Mouse (Mus musculus) heart, postnatal 36 days (tissue): Measurements from ENCODE around the gene Tmem168. TPM values are rescaled to one million over a fixed set of nuclear protein-coding genes. Genes with fewer than 3 reads are reported as not detected.

Experiments
- DNase-seq, 2 experiments: peaks; one replicate each; pipeline ENCODE4 v3.0.0; 2021 to 2022
- intact Hi-C: fragments of 180-260 bp; cut with DNase I; formaldehyde crosslinking; loops from one replicate; pipeline ENCODE4 v1.15.1; 2025
- total RNA-seq, 2 experiments: library from RNA; stranded (reverse); gene quantifications; 2 replicates each; pipeline ENCODE4 v1.2.3; 2021

Gene Tmem168
- total RNA-seq = 10 to 100 TPM; 17.4 to 20.1 TPM

- intact Hi-C loops = loop anchor here (1.0 to 2.0 kb wide), 2 partner anchors 69 to 263 kb away; partner anchors contain the start of genes 2610001J05Rik and Bmt2
- peak; percentile 96 for DNase-seq
Measured at GRCm38 (mm10) chr6:13607621-13608493, at the start of gene Tmem168. Tmem168 (minus strand) TSS chr6:13608100.

DNA sequence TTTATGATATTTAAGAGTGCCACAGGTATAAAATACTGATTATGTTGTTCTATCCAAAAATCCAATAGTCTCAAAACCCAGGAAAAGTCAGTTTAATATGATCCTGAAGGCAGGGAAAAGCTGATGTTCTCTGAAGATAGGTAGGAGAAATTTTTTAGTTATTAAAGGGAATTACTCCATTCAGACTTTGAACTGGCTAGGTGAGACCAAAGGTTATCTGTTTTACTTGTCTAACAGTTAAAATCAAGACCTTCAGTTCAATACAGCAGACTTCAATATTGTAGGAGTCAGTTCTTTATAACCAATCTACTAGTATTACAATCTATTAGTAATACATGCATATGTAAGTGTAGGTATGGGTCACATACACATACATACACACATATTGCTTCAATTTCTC is 46.2 kb upstream of the Tmem168 start:
- no peak for DNase-seq
- intact Hi-C loops = no loop called here

DNA sequence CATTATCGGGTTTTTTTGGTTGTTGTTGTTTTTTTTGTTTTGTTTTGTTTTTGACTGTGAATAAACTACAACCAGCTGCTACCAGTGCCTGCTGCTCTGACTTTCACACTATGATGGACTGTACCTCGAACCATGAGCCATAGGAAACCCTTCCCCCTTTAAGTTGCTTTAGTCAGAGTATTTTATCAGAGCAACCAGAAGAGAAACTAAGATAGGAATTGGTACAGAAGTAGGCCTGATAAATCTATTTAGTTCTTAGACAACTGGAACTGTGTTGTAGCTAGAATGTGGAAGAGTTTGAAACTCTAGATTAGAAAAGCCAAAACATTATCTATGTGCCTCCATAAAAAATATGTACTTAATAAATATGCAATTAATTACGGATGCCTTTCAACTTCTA is 44.4 kb upstream of the Tmem168 start:
- no peak for DNase-seq
- intact Hi-C loops = no loop called here

DNA sequence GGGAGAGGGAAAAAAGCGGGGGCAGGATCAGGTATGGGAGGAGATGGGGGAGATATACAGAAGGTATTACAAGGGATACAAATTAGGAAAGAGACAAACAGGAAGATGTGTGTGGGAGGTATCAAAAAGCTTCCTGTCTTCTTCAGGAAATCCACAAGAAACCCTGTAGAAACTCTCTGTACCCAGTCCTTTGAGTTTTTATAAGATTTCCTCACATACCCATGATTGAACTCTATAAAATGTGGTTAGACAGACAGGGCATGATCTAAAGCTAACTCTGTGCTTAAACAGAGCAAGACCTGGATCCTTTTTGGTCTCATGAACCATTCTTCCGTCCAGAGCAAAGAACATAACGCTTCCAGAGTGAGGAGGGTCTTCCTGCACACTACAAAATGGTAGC is 43.0 kb upstream of the Tmem168 start:
- DNase-seq = no peak
- intact Hi-C loops = no loop called here

- no peak for DNase-seq
- intact Hi-C loops = no loop called here
Measured at GRCm38 (mm10) chr6:13648305-13648704, 40.4 kb upstream of the Tmem168 start.

DNA sequence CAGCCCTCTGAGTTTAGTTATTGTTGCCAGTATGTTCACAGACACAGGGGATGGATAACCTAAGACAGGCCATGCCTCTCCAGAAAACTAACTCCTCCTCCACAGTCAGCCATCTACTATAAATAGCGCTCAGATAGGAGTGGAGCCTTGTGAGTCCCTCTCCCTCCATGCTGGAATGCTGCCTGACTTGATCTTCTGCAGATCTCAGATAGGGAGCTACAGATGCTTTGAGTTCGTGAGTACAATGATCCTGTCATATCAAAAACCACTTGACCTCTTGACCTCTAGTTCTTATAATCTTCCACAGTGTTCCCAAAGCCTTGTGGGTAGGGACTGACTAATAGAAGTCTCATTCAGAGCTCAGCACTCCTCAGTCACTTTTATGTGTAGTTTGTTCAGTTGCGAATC is 28.7 kb upstream of the Tmem168 start:
- intact Hi-C loops = no loop called here
- peak in 1 of 2 experiments; percentile 14 for DNase-seq

- intact Hi-C loops = no loop called here
Measured at GRCm38 (mm10) chr6:13632571-13632970, 24.7 kb upstream of the Tmem168 start.

DNA sequence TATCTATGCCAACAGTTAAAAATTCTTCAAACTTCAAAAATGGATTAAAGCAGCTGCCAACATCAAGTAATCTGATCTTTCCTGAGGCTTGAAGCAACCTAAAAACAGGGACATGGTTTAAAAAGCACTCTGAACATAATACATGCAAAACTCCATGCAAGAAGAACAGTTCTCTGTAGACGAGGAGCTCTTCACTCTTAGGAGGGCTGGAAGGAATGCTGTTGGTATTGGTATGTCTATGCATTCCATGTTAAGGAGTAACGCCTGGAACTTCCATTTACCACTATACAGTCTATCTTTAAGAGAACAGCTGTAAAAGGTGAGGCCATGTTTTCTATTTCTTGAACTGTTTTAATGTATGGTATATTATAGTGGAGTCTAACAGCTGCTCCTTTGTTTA is 22.7 kb upstream of the Tmem168 start:
- DNase-seq = no peak
- intact Hi-C loops = no loop called here

More at GRCm38 (mm10) chr6:13632571-13632970, 24.7 kb upstream of the Tmem168 start:
- no peak for DNase-seq

DNA sequence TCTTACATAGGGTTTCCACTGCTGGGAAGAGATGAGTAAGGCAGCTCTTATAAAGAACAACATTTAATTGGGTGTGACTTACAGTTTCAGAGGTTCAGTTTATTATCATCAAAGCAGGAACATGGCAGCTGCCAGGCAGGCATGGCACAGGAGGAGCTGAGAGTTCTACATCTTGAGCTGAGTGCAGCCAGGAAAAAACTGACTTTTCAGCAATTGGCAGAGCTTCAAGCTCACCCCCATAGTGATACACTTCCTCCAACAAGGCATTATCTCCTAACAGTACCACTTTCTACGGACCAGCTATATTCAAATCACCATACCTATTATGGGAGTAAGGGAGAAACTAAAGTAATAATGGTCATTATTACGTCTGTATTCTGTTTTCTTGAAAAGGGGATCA is 11.7 kb upstream of the Tmem168 start:
- intact Hi-C loops = no loop called here
- no peak for DNase-seq

GRCm38 (mm10) chr6:13617110-13617509 is 9.2 kb upstream of the Tmem168 start:
- no peak for DNase-seq
- intact Hi-C loops = no loop called here

- no peak for DNase-seq
- intact Hi-C loops = no loop called here
Measured at GRCm38 (mm10) chr6:13614568-13614967, 6.7 kb upstream of the Tmem168 start.

GRCm38 (mm10) chr6:13613671-13614070 is 5.8 kb upstream of the Tmem168 start:
- no peak for DNase-seq
- intact Hi-C loops = no loop called here

GRCm38 (mm10) chr6:13610869-13611268 is 3.0 kb upstream of the Tmem168 start:
- intact Hi-C loops = no loop called here
- DNase-seq = no peak

DNA sequence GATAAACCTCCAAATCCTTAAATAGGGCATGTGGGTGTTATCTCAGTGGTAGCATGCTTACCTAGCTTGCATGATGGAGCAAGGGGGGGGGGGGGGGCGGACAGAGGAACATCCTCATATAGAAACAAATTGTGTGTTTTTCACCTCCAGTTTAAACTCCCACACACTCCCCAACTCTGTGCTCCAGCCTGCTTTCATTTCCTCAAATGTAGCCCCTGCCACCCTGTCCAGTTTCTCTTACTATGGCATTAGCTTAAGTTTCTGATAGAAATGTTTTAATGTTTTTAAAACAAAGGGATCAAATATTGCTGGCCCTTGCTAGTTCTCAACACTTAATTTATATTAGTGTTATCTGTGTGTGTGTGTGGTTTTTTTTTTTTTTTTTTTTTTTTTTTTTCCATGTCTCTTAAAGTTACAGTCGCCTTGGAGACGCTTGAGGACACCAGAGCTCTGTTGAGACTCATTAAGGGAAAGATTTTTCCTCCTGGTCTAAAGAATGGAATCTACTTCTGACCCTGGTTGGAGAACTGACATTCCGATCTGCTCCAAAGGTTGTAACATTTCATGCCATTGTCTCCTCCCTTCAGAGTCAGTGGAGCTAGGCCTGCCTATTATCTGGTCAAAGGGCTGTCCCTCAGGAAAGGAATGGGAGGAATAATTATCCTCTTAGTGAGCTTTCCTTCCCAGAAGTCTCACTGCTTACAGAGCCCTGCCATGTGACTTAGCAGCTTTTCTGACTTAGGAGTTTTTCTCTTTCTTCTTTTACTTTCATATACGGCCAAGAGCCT is 1.6 kb upstream of the Tmem168 start:
- intact Hi-C loops = loop anchor here (2.0 kb wide), 1 partner anchor 67 kb away; the partner anchor contains the start of gene Bmt2

GRCm38 (mm10) chr6:13606921-13607620 is 829 bp downstream of the Tmem168 start:
- intact Hi-C loops = loop anchor here (1.0 kb wide), 1 partner anchor 264 kb away; the partner anchor contains the start of gene 2610001J05Rik
- no peak for DNase-seq

More for the DNA sequence above, 1.6 kb upstream of the Tmem168 start:
- DNase-seq = no peak

DNA sequence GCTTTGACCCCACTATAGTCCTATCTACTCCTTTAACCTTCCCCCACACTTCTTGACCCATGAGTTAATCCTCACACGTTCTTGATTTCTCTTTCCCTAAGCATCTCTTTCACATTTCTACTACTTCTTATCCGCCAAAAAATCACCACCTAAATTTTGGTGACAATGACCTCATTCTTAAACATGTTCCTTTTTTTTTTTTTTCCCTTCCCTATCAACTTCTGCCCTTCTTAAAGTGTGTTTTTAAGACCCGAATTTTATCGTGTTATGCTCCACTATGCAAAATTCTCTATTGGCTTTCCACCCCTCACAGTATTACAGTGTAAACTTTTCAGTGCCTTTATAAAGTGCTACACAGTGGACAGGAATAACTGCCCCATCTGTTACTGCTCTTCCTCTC is 1.5 kb downstream of the Tmem168 start:
- intact Hi-C loops = no loop called here
- DNase-seq = no peak

DNA sequence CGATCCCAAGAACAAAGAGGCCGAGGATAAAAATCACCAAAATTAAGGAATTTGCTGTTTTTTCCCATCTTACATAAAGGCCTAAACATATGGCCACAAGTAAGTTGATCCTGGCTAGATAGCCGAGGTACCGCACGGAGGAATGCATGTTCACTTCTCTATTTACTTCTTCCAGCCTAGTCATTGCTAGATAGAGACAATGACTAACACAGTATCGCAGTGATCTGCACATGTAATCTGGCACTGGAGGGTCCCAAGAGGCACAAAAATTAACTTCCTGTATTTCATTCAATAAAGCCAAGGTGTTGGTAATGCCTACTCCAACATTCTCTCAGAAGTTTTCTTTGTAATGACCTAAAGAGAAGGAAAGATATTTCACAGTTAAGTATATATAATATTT is 4.8 kb downstream of the Tmem168 start:
- intact Hi-C loops = no loop called here
- DNase-seq = no peak

GRCm38 (mm10) chr6:13601587-13601986 is 6.3 kb downstream of the Tmem168 start:
- DNase-seq = peak; percentile 28 to 30
- intact Hi-C loops = no loop called here

DNA sequence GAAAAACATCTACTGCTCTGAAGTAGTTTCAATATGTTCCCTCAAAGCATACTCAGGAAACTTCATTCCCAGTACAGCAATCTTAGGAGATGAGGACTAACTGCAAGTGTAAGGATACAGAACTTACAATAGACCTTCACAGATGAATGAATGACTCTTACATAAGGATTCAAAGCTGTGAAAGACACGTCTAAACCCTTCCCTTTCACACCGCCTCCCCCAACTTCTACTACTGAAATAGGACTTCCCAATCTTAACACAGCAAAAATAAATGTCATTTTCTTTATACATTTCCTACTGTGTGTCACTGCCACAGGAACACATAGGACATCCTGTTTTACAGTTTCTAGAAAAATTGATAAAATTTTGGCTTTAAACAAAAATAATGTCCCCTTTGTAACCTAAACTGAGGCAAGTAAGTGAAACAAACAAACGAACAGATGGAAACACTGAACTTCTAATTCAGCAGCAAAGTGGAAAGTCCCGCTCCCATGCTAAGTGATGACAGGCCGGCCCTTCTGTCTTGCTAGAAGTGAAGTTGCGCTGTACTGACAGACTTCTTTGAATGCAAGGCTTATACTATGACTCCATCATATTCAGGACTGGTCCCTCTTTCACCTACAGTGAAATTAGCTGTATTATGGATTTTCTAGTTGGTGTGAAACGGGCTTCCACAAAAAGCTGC is 9.5 kb downstream of the Tmem168 start:
- DNase-seq = no peak
- intact Hi-C loops = no loop called here

DNA sequence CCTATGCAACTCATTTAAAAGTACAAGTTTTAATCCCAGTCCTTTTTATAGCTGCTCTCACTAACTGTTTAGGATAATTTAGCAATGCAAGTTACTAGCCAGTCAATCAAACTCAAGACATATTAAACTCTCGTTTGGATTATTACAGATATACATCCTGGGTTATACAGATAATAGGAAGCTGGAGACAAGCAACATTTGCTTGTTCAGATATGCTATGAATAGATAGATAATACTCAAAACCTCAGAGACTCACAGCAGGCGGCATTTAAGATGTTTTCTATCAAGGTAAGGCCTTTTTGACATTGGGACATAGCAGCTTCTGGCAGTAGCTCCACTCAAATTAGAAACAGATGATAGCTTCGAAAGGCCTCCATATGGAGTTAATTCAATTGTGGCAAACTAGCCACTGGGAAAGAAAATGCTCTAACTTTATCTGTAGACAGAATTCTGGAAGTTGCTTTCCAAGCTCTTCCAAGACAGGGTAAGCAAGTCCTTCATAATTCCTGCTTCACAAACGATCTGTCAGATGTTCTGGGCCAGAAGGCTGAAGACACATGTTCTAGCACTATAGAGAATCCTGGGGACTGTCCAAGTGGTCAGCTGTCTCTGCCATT is 15.1 kb downstream of the Tmem168 start:
- intact Hi-C loops = no loop called here
- DNase-seq = no peak
